Mouse (Mus musculus): ENCODE data around the gene Prr5.

Prr5 gene

DNA sequence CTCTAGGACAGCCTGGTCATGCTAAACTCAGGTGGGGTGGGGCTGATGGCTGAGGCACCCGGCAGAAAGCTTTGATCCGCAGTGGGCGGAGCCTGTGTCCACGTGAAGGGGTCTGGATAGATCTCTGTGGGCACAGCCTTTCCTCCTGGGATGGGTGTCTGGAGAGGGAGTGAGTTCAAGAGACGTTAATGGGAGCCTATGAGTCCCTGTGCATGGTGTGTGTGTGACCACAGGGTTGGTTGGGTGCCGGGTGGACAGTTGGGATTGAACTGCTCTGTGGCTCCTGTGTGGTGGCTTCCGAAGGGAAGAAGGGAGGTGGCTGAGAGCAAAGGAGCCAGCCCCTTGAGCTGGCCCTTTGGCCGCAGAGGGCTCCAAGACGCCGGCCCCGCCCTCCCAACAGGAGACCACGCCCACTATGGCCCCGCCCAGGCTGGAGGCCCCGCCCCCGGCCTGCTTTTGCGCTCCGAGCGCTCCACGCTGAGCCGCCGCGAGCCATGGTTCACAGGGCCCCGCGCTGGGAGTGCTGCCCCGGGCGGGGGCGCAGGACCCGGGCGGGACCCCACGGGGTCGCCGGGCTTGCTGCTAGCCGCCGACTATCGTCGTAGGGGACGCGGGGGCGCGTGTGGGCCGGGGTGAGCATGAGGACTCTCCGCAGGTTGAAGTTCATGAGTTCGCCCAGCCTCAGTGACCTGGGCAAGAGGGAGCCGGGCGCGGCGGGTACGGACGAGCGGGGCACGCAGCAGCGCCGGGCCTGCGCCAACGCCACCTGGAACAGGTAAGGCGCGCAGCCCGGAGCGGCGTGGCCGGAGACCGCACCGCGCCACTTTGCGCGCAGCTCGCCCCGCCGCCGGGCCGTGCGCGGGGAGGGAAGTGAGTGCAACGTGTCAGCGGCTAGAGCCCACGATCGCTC is 11.4 kb downstream of the Prr5 start:
- DNase-seq (ENCODE audit: low spot score in 2 of 2): peak; percentile 87 to 88

DNA sequence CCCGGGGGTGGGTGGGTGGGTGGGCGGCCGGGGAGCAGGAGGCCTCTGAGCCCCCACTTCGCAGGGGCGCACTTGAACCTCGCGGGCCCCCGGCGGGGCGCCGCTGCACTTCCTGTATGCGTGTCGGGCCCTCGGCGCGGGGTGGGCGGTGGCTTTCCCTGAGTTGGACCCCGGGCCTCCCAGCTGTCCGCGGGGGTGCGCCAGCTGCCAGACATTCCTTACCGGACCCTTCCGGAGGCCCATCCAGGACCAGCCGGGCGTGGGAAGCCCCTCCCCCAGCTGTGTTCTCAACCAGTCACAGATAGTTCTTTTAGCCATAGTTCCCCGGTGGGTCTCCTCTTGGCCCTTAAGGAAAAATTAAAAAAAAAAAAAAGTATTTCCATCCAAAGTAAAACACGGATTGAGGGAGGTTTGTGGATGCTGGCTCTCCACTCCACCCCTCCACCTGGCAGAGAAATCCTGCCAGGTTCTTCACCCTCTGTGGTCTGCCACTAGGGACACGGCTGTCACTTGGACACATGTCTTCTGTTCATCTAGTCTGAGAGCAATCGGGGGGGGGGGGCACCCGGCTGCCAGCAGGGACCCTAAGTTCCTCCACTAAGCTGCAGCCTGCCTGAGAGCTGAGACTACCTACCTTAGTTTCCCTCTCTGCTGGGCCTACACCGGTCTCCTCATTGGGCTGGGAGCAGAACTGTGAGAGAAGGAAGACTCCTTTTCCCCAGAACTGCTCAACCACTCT is 12.2 kb downstream of the Prr5 start:
- DNase-seq (ENCODE audit: low spot score in 2 of 2): peak; percentile 47 to 65

DNA sequence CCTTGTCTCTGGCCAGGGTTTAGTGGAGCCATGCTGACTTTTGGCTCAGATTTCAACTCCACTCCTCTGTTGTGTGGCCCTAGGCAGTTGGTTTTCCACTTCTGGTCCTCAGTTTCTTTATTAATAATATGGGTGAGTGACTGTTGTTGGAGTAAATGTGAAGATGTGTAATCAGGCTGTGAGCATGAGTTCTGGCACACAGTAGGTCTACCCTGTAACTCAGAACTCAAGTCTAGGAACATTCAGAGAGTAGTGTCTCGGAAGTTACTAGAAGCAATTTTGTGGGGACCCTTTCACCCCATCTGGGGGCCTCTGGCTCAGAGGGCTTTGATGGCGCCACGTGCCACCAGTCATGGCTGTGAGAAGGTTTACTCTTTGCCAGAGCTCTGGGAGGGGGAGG is 12.8 kb downstream of the Prr5 start:
- DNase-seq (ENCODE audit: low spot score in 2 of 2): no peak

DNA sequence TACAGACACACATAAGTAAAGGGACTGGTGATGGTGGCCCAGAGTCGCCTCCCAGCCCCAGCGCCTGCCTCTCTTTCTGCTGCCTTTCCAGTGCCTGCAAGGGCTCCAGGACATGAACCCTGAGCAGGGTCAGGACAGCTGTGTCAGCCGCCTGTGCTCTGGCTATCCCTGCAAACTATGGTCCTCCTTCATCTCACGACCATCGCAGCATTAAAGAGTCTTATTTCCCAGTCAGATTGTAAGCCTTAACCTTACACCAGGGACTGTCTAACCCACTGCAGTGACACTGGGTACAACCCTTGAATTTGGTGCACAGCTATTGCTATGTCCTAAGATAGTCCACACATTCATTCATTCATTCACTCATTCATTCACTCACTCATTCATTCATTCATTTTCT is 13.4 kb downstream of the Prr5 start:
- DNase-seq (ENCODE audit: low spot score in 2 of 2): no peak

DNA sequence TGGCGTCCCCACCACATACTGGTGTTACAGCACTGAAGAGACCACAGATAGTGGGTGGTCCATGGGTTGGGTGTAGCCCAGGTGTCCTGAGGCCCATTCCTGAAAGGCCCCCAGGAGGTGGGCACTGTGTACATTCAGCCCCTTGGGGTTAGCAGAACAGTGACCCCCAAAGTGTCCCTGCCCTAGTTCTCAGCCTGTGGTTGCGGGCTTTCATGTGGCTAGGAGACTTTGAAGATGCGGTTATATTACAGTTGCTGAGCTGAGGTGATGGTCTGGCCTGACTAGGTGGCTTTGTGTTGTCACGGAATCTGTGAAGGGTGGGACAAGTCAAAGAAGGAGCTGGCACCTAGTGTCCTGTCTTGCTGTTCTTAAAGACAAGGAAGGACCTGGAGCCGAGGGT is 15.1 kb downstream of the Prr5 start:
- no peak for DNase-seq (ENCODE audit: low spot score in 2 of 2)

DNA sequence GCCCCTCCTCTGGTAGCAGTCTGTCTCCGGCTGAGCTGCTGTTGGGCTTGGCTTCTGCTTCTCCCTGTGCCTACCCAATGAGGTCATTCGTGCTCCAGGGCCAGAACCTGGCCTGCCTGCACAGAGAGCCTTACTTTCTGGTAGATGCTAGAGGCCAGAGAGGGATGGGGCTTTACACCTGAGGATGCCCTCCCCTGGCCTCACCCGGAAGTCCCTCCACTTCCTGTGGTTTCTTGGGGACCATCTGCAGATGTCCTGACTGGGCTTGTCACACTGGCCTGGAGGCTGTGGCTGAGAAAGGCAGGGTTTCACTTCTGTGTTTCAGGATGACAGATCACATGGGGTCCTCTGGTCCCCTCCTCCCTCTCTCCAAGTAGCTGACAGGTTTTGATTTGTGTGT is 16.0 kb downstream of the Prr5 start:
- peak; percentile 94 to 95 for DNase-seq (ENCODE audit: low spot score in 2 of 2)

DNA sequence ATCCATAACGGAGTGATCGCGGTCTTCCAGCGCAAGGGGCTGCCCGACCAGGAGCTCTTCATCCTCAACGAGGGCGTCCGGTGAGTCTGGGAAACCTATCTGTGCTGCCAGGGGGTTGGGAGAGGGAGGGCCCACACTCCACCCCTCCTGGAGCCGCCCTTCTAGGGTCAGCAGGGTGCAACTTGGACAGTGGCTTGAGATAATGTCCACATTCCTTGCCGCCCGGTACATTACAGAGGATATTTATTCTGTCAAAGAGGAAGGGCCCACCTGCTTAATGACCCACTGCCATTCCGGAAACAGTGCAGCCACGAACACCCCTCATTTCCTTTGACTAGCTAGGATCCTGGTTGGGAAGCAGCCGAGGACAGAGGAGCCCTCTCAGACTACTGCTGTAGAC is 18.5 kb downstream of the Prr5 start:
- DNase-seq (ENCODE audit: low spot score in 2 of 2): no peak

DNA sequence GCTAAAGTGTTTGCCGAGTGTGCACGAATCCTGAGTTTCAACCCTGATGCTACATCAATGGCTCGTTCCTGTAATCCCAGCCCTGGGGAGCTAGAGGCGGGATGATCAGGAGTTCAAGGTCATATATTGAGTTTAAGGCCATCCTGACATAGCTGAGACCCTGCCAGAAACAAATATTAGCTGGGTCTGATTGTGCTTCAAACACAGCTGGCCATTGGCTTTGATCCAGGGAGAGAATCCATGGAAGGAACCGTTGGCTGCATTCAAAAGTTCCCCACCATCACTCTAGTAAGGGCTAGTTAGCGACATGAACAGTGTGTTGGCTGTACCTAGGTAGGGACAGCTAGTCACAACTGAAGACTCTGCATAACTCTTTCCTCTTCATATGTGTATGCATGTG is 19.9 kb downstream of the Prr5 start:
- no peak for DNase-seq (ENCODE audit: low spot score in 2 of 2)

DNA sequence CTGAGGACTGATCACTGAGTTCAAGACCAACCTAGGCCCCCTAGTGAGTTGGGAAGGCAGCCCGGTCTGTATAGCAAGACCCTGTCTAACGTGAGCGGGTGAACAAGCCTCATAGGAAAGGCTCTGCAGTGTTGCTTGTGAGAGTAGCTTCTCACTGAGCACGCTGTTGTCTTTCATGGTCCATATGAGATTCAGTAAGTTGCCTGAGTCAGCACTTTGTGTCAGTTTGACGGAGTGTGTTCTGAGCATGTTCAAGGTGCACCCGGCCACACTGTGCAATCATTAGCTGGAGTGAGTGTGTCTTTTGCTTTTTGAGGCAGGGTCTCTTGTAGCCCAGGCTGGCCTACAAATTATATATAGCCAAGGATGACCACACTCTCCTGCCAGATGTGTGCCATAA is 22.1 kb downstream of the Prr5 start:
- no peak for DNase-seq (ENCODE audit: low spot score in 2 of 2)

DNA sequence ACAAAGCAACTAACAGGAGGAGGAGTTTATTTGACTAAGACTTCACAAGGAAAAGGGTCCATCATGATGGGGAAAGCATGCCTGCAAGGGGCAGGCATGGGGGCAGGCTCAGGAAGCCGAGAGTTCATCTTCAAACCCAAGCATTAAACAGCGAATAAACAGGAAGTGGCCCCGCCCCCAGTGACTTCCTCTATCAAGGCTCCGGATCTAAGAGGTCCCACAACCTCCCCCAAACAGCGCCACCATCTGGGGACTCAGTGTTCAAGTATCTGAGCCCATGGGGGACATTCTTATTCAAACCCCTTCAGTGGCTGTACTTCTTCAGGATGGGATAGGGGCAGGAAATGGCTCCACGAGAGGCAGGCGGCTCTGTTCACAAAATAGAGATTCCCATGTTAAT is 23.2 kb downstream of the Prr5 start:
- peak; percentile 51 to 72 for DNase-seq (ENCODE audit: low spot score in 2 of 2)

DNA sequence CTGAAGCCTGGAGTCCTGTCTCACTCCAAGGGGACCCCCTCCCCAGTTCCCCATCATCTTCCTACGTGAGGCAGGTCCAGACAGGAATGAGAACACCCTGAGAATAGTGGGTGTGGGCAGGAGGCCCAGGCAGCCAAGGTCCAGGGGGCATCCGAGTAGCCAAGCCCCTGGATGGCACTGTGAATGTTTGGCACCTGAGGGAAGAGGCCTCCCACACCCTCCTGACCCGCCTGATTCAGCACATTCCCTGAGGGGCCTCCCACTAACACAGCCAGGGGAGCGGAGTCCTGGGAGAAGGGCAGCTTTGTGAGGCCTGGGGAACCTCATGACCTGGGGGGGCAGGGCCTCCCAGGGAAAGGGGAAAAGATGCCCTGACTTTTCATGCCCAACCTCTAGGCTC is 26.6 kb downstream of the Prr5 start:
- DNase-seq (ENCODE audit: low spot score in 2 of 2): no peak

DNA sequence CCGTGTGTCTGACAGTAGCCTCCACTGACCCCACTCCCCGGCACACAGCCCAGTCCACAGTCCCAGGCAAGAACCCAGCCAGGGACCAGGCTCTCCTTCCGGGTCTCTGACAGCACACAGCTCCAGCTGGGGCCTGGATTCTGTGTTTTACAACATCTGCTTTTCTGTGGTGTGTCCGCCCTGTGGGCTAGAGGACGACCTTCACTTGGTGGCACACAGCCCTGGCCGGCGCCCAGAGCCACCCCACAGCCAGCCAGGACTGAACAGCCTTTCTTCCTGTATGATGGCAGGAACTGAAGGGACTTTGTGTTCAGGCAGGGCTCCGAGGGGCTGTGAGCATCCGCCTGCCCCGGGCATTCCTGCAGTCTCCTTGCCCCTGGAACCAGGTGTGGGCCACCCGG is 28.2 kb downstream of the Prr5 start:
- no peak for DNase-seq (ENCODE audit: low spot score in 2 of 2)

DNA sequence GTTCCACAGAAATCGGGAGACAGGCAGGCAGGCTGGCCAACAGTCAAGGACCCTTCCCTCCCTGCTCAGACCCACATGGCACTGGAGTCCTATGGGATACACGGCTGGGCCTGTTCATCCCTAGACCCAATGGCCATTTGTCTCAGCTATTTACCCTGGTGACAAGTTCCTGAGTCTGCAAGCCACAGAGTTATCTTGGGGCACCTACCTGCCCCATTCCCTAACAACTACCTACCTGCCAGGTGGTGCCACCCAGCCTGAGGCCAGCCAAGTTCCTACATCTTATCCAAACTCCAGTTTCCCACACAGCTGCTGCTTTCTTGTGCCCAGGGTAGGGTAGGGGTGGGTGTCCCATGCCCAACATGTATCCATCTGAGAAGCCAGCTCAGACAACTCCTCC is 28.8 kb downstream of the Prr5 start:
- DNase-seq (ENCODE audit: low spot score in 2 of 2): no peak

DNA sequence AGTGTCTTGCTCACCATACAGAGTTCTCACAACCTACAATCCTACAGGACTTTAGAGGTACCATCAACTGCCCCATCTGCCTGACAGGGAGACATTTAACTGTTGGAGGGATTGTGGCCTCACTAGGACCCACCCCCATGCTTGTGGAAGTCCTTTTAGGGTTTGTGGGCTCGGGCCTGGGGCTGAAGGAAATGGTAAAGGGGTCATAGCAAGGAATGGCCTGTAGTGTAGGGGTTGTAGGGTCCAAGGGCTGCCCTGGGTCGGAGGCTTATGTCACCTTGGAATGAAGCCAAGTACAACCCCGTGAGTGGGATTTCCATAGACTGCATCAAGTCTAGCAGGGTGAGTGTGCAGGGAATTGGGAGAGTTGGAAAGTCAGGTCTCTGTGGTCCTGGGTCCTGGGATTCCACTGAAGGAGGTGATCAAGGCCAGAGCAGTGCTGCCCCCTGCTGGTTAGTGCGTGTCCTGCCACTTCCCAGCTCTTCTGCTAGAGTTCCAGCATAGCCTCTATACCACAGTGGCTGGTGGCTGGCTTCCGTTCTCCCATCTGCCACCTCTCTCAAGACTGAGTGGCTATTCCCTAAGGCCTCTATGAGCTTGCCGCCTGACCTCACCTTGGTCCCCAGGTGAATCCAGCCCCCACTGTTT is 30.9 kb downstream of the Prr5 start:
- peak; percentile 55 to 62 for DNase-seq (ENCODE audit: low spot score in 2 of 2)

DNA sequence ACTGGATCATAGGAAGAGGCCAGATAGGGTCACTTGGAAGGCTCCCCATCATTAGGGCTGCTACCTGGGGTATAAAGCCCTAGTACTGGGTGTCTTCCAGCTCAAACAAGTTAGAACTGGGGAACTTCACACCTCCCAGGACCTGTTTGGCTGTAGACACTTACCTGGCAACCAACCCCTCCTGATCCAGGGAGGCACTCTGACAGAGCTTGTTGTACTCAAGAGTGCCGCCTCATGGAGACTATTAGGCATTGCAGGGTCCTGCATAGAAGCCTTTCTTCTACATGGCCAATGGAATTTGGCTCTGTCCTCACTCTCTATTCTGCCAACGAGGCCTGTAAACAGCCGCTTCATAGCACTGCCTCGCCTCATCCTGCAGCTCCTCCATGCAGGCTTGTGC is 32.5 kb downstream of the Prr5 start:
- DNase-seq (ENCODE audit: low spot score in 2 of 2): peak; percentile 41 to 55

DNA sequence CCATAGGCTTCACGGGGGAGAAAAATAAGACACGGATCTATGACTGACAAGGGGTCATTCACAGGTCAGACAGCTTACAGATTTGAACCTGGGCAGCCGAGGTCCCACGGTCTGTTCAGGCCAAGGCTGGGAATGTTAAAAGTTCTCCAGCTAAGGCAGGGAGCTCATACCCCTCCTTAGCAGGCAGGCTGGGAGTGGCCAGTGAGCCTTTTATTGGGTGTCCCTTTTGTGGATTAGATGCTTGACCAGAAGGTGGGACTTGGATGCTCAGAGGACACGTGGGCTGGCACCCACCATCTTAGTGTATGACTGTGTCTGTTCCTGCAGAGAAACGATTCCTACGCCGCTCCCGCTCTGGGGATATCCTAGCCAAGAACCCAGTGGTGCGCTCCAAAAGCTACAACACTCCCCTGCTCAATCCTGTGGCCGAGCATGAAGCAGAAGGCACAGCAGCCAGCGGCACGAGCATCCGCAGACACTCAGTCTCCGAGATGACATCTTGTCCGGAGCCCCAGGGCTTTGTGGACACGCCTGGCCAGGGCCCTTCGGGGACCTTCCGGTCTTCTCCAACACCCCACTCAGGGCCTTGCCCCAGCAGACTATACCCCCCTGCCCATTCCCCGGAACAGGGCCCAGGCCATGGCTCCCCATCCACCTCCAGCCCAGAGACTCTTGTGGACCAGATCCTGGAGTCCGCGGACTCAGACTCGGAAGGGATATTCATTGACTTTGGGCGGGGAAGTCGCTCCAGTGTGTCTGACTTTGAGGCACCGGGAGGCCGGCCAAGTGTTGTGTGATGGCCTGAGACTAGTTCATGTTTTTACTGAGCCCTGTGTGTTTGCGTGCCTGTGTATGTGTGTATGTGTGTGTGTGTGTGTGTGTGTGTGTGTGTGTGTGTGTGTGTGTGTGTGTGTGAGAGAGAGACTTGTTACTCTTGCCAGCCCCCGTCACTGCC is 33.2 kb downstream of the Prr5 start:
- no peak for DNase-seq (ENCODE audit: low spot score in 2 of 2)

DNA sequence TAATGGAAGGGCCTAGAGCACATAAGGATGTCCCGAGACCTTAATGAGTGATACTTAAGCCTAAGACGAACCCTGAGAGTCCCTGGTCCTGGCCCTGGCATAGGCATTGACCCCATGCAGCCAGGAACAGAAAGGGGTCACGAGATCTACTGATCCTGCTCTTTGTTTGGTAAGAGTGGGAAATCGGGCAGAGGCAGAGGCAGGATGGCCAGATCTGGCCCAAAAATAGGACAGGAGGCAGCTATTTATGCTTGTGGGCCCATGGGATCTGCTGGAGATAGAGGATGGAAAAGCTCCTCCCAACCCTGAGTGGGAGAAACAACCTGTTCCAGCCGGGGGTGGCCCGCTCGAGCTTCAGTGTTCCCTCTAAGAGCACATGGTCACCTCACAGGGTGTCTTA is 34.6 kb downstream of the Prr5 start:
- DNase-seq (ENCODE audit: low spot score in 2 of 2): no peak

DNA sequence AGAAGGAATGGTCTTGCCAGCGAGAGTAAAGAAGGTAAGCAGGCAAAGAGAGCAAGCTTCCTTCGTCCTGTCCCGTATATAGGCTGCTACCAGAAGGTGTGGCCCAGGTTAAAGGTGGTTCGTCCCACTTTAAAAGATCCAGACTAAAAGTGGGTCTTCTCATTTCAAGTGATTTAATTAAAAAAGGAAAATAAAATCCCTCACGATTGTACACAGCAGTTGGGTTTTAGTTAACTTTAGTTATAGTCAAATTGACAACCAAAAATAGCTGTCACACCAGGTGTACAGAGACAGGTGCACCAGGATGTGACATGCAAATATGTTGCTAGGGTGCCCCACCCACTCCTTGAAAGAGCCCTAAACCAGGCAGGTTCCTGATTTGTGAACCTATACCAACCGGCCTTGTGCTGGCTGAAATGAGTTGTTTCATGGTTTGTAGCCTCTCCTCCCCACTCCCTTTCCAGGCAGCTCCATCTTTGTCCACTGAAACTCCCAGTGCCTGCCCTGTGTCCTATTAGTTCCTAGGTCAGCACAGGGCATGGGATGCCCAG is 36.0 kb downstream of the Prr5 start:
- peak; percentile 84 to 88 for DNase-seq (ENCODE audit: low spot score in 2 of 2)

DNA sequence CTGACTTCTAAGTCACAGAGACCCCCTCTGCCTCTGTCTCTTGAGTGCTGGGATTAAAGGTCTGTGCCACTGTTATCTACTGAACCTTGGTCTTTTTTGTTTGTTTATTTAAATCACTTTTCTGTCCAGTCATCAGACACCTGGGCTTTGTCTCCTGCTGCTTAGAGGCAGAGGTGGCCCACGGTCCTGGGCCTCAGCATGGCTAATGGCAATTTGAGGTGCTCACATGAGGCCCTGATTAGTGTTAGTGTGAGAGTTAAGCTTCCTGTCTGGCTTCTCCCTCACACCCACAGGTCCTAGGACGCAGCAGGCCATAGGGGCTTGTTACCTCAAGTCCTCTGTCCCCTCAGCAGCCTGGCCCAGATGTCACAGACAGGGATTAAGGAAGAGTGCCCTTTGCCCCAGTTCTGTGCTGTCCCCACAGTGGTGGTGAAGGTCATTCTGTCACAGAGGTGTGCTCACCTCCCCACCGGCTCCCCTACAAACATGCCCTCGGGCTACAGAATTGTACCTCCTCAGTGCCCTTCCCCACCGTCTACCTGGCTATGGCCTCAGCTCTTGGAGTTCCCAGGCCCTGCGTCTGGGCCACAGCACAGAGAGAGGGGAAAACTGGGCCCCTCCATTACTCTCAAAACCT is 37.7 kb downstream of the Prr5 start:
- no peak for DNase-seq (ENCODE audit: low spot score in 2 of 2)

DNA sequence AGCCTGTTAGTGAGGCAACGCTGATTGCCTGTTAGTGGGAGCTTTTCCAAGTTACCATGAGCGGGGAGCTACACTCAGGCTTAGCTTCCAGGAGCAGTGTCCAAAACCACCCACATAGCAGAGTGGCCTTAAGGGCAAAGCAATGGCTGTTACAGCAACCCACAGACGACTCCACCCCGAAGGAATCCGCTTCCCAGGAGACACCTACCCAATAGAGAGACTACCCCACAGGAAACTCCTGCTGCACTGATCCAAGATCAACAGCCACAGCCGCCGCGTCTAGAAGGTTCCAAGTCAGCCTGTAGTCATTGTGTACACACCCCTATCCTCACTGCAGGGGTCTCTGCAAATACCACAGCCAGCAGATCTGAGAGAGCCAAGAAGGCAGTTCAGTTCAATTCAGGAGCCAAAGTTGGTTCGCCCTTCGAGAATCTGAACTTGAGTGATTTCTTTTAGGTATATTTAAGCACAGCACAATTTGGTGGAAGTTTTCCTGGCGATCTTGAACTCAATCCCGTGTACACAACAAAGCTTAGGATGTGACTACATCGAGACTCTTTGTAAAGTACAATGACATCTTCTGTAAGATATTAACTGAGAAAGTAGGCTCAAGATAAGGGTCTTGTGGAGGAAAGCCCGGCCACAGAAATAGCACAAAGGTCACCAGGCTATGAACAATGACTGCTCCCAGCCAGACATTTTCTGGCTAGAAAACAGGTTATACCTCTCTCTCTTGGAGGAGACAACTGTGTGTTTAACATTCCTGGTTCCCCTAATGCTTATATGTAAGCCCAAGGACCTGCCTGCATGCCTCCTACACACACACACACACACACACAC is 43.4 kb downstream of the Prr5 start:
- no peak for DNase-seq (ENCODE audit: low spot score in 2 of 2)

Data from spleen, postnatal 36 days (tissue).